Mouse (Mus musculus): ENCODE measurements around the gene Ttc12. TPM values are rescaled to one million over a fixed set of nuclear protein-coding genes. Genes with fewer than 3 reads are reported as not detected.

The Ttc12 gene
- total RNA-seq, 2 experiments from 2014 or later: 0.66 to 0.93 TPM

DNA sequence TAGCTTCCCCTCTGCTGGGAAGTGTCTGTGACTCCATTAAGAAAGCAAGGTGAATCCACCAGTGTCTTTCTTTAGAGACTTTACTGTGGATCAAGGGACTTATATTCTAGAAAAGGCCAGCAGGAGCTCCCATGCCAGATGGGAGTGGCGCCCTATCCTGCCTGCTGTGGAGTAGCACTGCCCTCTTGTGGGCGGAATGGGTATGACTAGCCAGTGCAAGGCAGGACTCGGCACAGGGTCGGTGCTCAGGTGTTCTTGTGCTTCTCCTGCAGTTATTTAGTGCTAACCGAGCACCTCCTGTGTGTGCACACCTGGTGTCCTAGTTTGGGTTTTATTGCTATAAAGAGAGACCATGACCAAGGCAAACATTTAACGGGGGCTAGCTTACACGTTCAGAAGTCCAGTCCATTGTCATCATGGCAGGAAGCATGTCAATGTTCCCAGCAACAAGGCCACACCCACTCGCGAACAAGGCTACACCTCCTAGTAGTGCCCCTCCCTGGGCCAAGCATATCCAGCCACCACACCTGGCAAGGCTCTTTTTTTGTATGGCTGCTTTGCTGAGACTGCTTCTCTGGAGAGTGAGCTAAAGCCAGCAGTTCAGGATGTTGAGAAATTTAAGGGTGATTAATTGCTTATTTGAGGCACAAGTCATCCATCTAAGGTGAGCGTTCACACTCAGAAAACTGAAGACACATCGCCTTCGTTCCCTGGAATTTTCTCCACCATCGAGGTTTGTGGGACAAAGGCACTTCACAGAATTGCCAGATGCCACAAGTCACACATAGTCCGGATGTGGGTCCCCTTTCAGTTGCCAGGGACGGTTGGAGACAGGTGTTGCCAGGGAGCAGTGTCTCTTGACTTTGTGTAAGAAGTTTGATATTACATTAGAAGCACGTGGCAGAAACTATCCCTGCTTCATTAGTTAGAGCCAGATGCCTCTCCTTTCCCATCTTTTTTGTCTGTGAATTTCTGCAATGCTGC lies 3.2 kb upstream of the Ttc12 start:
- DNase-seq: peak; percentile 90

DNA sequence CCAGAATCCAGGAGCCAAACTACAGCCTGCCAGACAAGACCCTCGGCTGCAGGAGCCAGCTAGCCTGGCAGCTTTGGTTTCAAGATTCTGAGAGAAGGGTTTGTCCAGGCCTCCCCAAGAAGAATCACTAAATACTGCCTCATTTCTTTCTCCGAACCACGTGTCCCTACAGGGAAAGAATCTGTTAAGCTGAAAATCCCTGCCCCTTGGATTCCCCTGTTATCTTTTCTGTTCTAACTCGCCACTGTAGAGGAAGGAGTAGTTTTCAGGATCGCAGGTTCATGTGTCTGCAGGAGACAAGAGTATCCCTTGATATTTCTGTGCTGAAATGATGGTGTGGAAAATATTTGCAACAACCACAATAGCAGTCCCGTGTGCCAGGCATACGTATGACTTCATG lies 2.2 kb upstream of the Ttc12 start:
- DNase-seq: no peak

DNA sequence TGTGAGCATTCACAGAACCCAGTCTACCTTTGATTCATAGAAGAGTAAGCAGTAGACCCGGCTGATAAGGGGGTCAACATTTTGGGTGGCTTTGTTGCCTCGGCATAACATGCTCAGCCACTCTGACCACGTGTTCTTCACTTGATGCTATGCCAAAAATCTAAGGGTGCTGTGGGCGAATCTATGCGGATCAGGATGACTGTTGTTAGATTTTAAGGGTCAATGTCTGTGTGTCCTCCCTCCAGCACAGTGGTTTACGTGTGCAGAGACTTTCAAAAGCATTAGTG lies 1.6 kb upstream of the Ttc12 start:
- no peak for DNase-seq

DNA sequence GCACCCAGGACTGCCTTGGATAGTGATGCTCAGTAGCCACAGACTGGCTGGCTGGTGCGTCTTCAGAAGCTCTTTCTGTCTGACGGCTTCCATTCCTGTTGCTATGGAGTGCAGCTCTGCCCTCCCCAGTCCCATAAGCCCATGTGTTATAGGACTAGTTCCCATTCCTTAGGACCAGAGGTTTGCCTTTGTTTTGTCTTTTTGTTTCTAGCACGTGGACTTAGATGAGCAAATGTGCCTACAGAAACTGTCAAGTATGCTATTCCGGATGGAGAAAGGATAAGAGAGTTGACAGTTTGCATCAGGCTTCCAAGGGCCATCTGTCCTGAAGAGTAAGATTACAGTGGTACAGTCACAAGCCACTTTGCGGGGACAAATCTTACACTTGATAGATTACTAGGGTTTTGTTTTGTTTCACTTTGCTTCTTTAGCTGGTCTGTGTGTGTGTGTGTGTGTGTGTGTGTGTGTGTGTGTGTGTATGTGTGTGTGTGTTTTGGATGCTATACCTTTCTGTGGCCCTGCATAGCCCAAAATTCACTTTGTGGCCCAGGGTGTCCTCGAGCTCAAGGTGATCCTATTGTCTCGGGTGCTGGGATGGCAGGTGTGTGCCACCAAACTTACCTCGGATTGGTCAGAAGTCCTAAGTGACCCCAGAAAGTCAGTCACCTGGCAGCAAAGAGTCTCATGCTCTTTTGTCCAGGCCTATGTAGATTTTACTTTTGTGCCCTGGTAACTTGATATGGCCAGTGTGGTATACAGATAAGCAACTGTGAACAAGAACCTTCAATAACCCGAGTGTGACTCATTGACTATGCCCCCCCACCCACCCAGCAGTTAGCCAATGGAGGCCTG lies 1.0 kb upstream of the Ttc12 start:
- DNase-seq: no peak

DNA sequence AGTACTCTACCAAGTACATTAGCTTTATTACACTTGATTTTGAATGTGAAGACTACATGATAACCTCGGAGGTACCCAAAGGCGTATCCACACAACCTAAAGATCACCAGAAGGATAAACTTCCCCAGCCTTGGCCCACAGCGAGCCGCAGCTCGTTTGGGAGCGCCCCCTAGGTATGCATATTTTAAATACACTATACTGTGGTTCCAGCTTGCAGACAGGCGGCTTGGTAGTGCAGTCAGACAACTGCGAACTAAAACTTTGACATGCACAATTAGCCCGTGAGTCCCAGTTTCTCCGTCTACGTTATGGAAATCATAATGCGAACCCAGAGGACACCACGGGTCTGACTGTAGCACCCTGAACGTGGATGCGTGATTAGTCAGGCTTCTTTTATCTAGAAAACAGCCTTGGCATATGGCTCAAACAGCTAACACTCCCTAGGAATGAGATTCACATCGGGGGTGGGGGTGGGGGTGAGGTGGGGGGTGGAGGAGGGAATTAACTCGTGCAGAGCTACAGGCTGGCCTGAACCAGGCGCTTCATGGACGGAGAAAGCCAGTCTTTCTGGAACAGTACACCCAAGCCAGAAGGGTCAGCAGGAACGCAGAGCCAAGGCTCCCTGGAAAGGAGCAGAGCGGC lies 654 bp downstream of the Ttc12 start:
- no peak for DNase-seq

DNA sequence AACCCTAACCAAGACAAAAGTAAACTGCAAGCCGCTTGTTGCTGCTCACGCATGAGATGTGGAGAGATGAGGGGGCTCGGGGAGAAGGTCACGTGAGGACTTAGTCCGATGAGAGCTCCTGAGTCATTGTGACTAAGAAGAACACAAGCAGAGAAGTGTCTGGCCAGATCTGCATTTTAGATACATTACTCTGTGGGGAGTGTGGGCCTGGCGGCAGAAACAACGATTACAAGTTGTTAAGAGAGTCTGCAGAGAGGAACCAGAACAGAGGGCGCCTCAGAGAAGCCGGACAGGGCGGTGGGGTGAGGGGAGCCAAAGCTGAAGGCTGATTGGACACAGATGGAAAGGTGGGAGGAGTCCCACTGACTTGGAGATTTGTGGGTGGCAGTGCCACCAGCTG lies 2.7 kb downstream of the Ttc12 start:
- DNase-seq: no peak

DNA sequence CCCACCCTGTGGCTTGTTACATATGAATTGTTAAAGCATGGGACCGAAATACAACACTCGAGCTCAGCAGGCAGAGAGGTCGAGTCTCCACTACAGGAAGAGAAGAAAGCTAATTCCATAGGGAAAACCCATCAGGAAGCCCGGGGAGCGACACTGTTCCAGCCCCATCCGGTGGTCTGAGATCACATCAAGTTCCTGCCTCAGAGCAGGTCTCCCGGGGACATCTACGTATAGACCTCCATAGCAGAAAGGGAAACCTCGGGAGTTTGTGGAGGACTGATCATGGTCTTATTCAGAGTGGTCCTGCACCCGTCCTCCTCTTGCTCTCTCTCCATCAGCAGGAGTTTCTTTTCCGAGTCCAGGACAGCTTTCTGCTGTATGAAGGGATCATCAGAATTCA lies 13.9 kb downstream of the Ttc12 start:
- DNase-seq: no peak

DNA sequence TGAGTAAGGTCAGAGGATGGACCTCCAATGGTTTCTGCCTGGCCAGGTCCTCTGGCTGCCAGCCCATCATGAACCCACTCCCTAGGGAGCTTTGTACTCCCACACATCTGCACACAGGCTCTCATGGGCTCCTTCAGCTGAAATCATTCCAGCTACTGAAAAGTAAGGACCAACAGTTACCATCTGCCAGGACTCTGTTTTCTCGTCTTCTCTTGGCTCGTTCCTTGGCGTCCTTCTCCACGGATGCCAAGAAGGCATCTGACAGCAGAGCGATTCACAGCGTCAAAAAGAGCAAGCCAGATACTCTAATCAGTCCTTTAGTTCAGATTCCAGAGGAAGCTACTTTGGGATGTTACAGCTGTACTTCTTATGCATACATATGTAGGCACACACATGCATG lies 15.1 kb downstream of the Ttc12 start:
- DNase-seq: no peak

DNA sequence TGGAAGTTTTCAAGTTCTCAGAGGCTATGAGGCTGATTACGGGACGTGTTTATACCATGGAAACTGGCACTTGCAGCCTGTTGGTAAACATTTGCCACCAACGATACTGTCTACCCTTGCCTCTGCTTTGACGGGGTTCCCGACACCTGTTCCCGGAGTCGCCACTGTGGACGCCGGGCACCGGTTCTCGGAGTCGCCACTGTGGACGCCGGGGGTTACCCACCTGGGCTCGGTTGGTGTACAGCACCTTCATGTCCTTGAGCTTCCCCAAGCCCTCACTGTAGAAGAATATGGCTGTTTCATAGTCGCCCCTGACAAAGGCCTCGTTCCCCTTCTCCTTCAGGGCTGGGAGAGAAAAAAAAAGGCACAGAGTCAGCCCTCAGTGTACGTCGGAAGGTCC lies 16.0 kb downstream of the Ttc12 start:
- no peak for DNase-seq

DNA sequence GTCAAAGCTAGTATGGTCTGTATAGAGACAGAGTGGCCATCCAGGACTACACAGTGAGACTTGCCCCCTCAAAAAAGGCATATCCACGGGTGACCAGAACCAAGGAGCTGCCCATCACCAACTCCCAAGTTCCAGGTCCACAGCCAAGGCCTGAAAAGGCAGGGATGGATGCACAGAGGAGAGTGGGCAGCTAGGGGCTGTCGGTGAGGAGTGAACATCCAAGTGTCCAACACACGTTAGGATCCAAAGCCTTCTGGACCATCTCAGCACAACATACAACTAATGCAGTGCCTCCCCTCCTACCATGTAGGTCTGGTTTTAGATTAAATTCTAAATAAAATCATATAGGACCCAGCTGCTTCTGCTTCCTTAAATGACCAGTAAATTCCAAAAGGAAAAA lies 29.9 kb downstream of the Ttc12 start:
- DNase-seq: no peak

DNA sequence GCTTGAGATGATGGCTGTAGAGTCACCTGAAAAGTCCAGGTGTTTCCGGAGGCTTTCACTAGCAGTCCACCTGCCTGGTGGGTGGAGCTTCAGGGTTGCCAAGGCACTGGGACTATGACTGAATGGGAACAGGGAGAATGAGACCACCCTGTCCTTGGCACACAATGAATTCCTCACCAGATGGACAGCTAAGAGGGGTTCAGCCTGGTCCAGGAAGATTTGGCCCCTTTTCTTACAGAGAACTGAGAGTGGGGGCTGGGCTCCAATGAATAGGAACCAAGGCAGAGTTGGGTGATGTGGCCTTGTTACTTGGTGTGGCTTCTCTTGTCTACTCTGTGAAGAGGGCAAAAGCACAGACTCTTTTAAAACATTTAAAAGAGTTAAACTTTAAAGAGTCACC lies 33.6 kb downstream of the Ttc12 start:
- no peak for DNase-seq

DNA sequence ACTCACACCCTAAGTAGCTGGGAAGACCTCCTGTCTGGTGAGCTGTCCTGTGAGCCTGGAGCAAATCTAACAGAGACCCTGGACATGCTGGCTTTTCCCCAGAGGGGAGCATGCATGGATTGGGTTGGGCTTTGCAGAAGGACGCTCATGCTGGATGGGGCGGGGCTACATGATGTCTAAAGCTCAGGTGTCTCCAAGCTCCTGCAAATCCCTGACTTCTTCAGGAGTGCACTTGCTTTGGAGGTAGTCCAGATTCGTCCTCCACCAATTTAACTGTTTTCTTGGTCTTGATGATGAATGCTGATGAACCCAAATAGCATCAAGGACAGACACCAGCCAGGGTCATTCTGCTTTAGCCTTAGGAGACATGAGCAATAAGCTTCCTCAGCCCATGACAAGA lies 35.5 kb downstream of the Ttc12 start:
- no peak for DNase-seq

DNA sequence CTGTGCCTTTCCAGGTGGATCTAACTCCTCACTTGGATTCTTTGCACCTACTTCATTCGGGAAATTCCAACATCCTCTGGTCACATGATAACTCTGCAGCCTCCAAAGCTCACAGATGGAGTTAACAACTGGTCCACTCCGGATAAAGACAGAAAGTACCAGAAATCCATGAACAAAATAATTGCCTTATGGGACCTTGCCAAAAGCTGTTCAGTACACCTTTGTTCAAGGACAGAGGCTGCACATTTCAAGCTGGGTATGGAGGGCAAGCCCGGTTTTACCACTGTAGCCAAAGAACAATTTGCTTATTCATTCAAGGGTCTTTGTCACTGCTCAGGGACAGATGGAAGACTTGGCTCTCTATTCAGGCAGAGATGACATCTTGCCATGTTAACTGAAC lies 43.4 kb downstream of the Ttc12 start:
- no peak for DNase-seq

DNA sequence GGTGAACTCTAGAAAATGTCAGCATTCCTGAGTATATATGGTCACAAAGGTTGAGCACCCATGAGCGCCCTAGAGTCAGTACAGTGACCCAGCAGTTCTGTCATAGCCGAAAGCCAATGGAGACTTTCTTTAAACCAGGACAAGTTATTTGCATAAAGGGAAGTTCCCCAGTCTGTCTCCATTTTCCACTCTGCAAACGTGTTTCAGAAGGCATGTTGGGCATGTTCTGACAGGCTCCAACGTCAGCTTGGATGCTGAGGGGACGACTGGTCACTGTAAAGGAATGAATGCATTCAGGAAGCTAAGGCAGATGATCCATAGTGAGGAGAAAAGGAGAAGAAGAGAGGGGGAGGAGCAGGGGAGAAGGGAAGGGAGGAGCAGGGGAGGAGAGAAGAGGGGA lies 58.5 kb downstream of the Ttc12 start:
- no peak for DNase-seq

DNA sequence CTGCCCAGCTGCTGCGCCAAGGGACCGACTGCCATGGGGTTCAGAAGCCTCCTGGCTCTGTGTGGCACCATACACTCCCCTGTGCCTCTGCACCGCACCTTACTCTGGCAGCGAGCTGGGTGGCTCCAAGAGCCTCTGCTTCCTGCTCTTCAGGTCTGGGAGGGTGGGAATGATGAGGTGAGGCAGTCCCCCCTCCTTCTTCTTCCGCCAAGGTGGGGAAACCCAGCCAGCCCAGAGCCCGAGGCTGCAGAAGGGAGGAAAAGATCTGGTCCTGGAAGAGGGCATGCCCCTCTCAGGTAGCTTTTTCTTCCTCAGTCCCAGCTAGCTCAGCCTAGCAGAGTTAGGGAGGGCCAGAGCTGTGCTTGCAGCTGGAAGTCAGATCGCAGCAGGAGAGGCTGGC lies 59.1 kb downstream of the Ttc12 start, which contains the start of gene Ankk1:
Gene Ankk1 (minus strand): TSS at position 101 of the 400 bp plus-strand sequence.
- no peak for DNase-seq

DNA sequence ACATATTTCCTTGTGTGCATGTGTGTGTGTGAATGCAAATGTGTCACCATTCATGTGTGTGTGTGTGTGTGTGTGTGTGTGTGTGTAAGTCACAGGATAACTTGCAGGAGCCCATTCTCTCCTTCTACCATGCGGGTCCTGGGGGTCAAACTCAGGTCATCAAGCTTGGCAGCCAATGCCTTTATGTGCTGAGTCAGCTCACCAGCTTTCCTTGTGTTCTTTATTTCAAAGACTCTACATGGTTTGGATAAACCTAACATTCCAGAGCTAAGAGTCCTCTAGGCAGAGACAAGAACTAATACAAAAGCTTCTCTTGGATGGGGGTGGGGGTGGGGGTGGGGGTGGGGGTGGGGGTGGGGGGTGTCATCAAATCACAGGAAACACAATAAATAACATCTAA lies 60.4 kb downstream of the Ttc12 start:
- no peak for DNase-seq

DNA sequence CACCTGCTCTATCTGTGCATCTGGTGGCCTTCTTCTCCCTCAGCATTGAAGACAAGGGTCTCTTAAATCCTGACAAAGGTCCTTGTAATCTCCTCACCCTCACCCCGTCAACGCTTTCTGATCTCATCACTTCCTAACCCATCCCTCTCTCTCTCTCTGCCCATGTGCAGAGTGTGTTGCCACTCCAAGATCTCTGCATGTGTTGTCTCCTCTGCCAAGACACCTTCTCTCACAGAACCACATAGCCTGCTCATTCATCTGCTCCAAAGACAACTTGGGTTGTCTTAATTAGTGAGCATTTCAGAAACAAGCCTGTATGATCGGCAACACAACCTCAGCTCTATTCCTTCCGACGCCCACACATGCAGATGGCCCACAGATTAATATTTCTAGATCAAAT lies 62.2 kb downstream of the Ttc12 start:
- DNase-seq: no peak

DNA sequence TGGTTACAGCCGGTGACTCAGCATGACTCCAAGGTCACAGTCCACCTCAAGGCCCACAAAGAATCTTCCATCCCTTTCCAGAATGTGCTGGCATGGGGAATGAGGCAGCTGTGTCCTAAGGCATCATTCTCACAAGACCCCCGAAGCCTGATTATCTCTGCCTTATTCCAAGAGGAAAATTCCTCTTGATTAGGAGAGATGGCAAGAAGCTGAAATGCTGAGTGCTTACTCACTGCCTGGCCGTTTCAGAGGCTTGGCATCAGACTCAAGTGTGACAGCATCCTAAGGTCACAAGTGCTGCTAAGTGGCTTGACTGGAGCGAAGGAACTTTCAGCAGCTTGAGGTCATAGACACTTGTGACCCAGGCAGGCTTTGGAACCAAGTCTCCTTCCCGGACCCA lies 75.4 kb downstream of the Ttc12 start:
- no peak for DNase-seq

DNA sequence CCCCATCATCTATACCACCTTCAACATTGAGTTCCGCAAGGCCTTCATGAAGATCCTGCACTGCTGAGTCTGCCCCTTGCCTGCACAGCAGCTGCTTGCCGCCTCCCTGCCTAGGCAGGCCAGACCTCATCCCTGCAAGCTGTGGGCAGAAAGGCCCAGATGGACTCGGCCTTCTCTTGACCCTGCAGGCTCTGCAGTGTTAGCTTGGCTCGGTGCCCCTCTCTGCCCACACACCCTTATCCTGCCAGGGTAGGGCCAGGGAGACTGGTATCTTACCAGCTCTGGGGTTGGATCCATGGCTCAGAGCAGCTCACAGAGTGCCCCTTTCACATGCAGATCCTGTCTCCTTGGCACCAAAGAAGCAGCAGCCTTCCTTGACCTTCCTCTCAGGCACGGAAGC lies 79.0 kb downstream of the Ttc12 start:
- DNase-seq: no peak

DNA sequence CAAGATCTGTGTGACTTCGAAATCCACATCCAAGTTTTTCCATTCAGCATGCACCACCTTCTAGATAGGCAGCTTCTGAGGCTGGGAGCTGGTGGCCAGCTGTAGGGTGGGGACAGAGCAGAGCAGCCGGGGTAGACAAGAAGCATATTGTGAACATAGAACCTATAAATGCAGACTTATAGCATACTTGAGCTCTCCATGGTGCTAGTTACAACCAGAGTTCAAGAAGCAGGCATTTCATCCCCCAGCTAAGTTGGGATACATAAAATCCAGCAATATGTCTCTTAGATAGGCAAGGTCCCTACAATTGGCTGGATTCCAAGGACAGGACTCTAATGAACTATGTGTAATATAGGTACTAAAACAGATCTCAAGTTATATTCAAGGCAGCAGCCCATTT lies 82.3 kb downstream of the Ttc12 start:
- no peak for DNase-seq

DNA sequence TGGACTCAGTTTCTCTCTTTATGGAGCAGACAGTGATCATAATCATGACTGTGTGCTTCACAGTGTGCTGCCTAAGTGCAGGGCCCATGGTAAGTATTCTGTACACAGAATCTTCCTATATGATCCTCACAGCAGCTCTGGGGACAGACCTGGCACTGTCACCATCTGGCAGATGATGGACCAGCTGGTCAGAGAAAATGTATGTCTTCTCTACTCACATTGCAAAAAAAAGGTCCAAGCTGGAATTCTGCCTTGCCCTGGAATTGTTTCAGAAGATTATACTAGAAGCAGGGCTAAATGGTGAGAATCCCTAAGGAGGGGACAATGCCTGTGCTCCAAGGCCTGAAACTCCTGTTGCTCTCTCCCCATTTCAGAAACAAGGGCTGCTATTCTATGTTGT lies 90.0 kb downstream of the Ttc12 start:
- no peak for DNase-seq

DNA sequence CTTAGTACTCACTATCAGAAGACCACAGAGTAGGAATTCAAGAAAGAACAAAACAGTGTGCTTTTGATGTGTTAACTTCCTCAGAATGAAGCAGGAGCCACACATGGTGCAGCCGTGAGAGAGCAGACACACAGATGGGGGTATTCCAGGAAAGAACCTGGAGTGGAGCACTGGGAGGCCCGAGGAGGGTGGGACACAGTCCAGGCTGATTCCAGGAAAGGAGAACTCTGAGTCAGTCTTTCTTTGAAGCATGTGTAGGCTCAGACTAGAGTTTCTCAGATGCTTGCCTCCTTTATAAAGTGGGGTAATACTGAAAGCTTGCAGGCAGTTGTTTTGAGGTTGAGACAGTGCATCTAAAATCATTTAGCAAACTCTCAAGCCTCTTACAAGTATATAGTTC lies 93.8 kb downstream of the Ttc12 start:
- DNase-seq: no peak
